Mouse (Mus musculus) hindbrain, postnatal 0 days (tissue): Measurements from ENCODE around the gene Pcgf2. TPM values are rescaled to one million over a fixed set of nuclear protein-coding genes. Genes with fewer than 3 reads are reported as not detected.
A peak's percentile ranks its signal among the peaks of the same experiment; 100 is the strongest.

Experiments used
- ATAC-seq: fragments of 200-750 bp; cut with Nextera tagmentation; 2 replicates; pipeline ENCODE4 v1.8.0; 2017; ENCODE audit warnings: mild to moderate bottlenecking, moderate TSS enrichment, moderate library complexity
- DNase-seq: peaks from one replicate; pipeline ENCODE4 v3.0.0-alpha.2; 2015; ENCODE audit warnings: low spot score
- H3K27ac ChIP-seq: fragments of 300-500 bp; sonication (generic); 2 replicates; pipeline ENCODE4 v1.5.1; 2014; ENCODE audit warnings: mild to moderate bottlenecking
- H3K27me3 ChIP-seq: fragments of 300-500 bp; sonication (generic); 2 replicates; pipeline ENCODE4 v1.6.1; 2014; ENCODE audit warnings: low read length, mixed read lengths; ENCODE audit not compliant: insufficient read depth
- H3K36me3 ChIP-seq: fragments of 300-500 bp; sonication (generic); 2 replicates; pipeline ENCODE4 v1.6.1; 2014; ENCODE audit warnings: low read length, mixed read lengths; ENCODE audit not compliant: insufficient read depth
- H3K4me1 ChIP-seq: fragments of 300-500 bp; sonication (generic); 2 replicates; pipeline ENCODE4 v1.6.1; 2014; ENCODE audit warnings: antibody characterized with exemption, low read length, mixed read lengths; ENCODE audit not compliant: insufficient read depth
- H3K4me2 ChIP-seq: fragments of 300-500 bp; sonication (generic); 2 replicates; pipeline ENCODE4 v1.6.1; 2014; ENCODE audit warnings: low read depth, mild to moderate bottlenecking, low read length, moderate library complexity, mixed read lengths
- H3K4me3 ChIP-seq: fragments of 300-500 bp; sonication (generic); 2 replicates; pipeline ENCODE4 v1.5.1; 2014; ENCODE audit warnings: low read length
- H3K9ac ChIP-seq: fragments of 300-500 bp; sonication (generic); replicated peaks from 2 replicates; pipeline ENCODE4 v1.6.1; 2014; ENCODE audit warnings: mild to moderate bottlenecking, low read length, moderate library complexity, mixed read lengths
- H3K9me3 ChIP-seq: fragments of 300-500 bp; sonication (generic); 2 replicates; pipeline ENCODE4 v1.6.1; 2016; ENCODE audit warnings: low read length, mixed read lengths
- CTCF ChIP-seq: IDR thresholded peaks from 2 replicates; pipeline ENCODE4 v1.5.1; 2016; ENCODE audit warnings: antibody characterized with exemption, control low read depth, low read depth
- WGBS: fragments of 180-500 bp; shearing (Covaris S2); extraction: QIAGEN DNeasy Blood & Tissue Kit; methylation state at CpG from one replicate; pipeline ENCODE4 v1.1.7; 2014; 5-methylcytosine and 5-hydroxymethylcytosine counted together
- polyA plus RNA-seq: library from polyadenylated mRNA; unstranded; fragments of >200 nt; fragmentation: Nextera tagmentation; extraction: Ambion mirVana; gene quantifications from 2 replicates; pipeline ENCODE4 v1.2.1, GENCODE M21; 2015
- total RNA-seq: library from RNA; depleted of rRNA; stranded (reverse); fragments of >200 nt; gene quantifications from 2 replicates; pipeline ENCODE4 v1.2.3, GENCODE M21; 2014

The Pcgf2 gene
- total and polyA plus RNA-seq, 2 experiments from 2014 or later = 13.3 to 18.0 TPM

GRCm38 (mm10) chr11:97669268-97669667, 31.0 kb downstream of the Pcgf2 start:
- H3K4me3 ChIP-seq = no peak overlapping the region

GRCm38 (mm10) chr11:97668160-97668559, 32.1 kb downstream of the Pcgf2 start:
- no peaks in the 10 kb centered on the region for H3K27me3 ChIP-seq
- DNase-seq (no peak), ATAC-seq (no peak)
- 89% methylated on average over 7 of the region's 7 CpGs for WGBS
- no peak overlapping the region for H3K27ac ChIP-seq
- TF ChIP-seq CTCF = no peak
- H3K36me3 ChIP-seq = peaks cover 43% of the 10 kb centered on the region
- H3K4me2 ChIP-seq = no peak overlapping the region
- no peak overlapping the region for H3K4me3 ChIP-seq
- H3K9ac ChIP-seq = no peak overlapping the region
- no peaks in the 10 kb centered on the region for H3K9me3 ChIP-seq
- peaks cover 6% of the 10 kb centered on the region; the same call in 1 of the 2 replicates for H3K4me1 ChIP-seq

More at GRCm38 (mm10) chr11:97669268-97669667, 31.0 kb downstream of the Pcgf2 start:
- no peak overlapping the region for H3K9ac ChIP-seq
- no peak for TF ChIP-seq CTCF
- H3K4me2 ChIP-seq = no peak overlapping the region
- DNase-seq = no peak
- H3K27me3 ChIP-seq = no peaks in the 10 kb centered on the region
- no peak for ATAC-seq
- H3K36me3 ChIP-seq = peaks cover 54% of the 10 kb centered on the region
- no peak overlapping the region for H3K27ac ChIP-seq
- H3K9me3 ChIP-seq = no peaks in the 10 kb centered on the region
- WGBS = 52% methylated on average over 15 of the region's 15 CpGs
- H3K4me1 ChIP-seq = peaks cover 6% of the 10 kb centered on the region; the same call in 1 of the 2 replicates

- H3K36me3 ChIP-seq = peaks cover 29% of the 10 kb centered on the region; the same call in 1 of the 2 replicates
- H3K4me1 ChIP-seq = peaks cover 6% of the 10 kb centered on the region; the same call in 1 of the 2 replicates
- H3K27me3 ChIP-seq = peaks cover 6% of the 10 kb centered on the region; the same call in 1 of the 2 replicates
- no peak overlapping the region for H3K4me3 ChIP-seq
- WGBS = 93% methylated on average over 15 of the region's 15 CpGs
- H3K27ac ChIP-seq = no peak overlapping the region
- no peak for TF ChIP-seq CTCF
- ATAC-seq = no peak
- no peak for DNase-seq
- H3K9ac ChIP-seq = no peak overlapping the region
- H3K4me2 ChIP-seq = no peak overlapping the region
- no peaks in the 10 kb centered on the region for H3K9me3 ChIP-seq
Observed at GRCm38 (mm10) chr11:97666794-97667193, 33.5 kb downstream of the Pcgf2 start.

- Histone ChIP-seq H3K36me3 (peaks cover 24% of the 10 kb centered on the region; the same call in 1 of the 2 replicates), H3K4me1 (peaks cover 6% of the 10 kb centered on the region; the same call in 1 of the 2 replicates), H3K9ac (no peak overlapping the region), H3K27ac (no peak overlapping the region), H3K4me2 (no peak overlapping the region), H3K9me3 (no peaks in the 10 kb centered on the region), H3K27me3 (peaks cover 9% of the 10 kb centered on the region; the same call in 1 of the 2 replicates), H3K4me3 (no peak overlapping the region)
- ATAC-seq (no peak), DNase-seq (no peak)
- TF ChIP-seq CTCF = peak; percentile 50
- WGBS = 90% methylated on average over 7 of the region's 7 CpGs
Observed at GRCm38 (mm10) chr11:97666221-97666620, 34.1 kb downstream of the Pcgf2 start.

- TF ChIP-seq CTCF = no peak
- WGBS = 88% methylated on average over 13 of the region's 13 CpGs
Observed at GRCm38 (mm10) chr11:97665431-97665830, 34.9 kb downstream of the Pcgf2 start.

GRCm38 (mm10) chr11:97664771-97665240, 35.5 kb downstream of the Pcgf2 start:
- no peak for ATAC-seq
- H3K27ac ChIP-seq = no peak overlapping the region
- WGBS = 32% methylated on average over 6 of the region's 6 CpGs

More at GRCm38 (mm10) chr11:97665431-97665830, 34.9 kb downstream of the Pcgf2 start:
- Histone ChIP-seq H3K27ac (no peak overlapping the region), H3K4me1 (peaks cover 10% of the 10 kb centered on the region; the same call in 1 of the 2 replicates), H3K27me3 (peaks cover 9% of the 10 kb centered on the region; the same call in 1 of the 2 replicates), H3K36me3 (peaks cover 17% of the 10 kb centered on the region; the same call in 1 of the 2 replicates), H3K9me3 (no peaks in the 10 kb centered on the region), H3K4me2 (no peak overlapping the region), H3K9ac (no peak overlapping the region), H3K4me3 (no peak overlapping the region)
- no peak for ATAC-seq
- DNase-seq = no peak

GRCm38 (mm10) chr11:97664339-97664665, 36.0 kb downstream of the Pcgf2 start:
- no peaks in the 10 kb centered on the region for H3K9me3 ChIP-seq
- no peak overlapping the region for H3K27ac ChIP-seq
- no peak for TF ChIP-seq CTCF
- ATAC-seq (no peak), DNase-seq (no peak)
- peak overlapping the region; percentile 62 for H3K9ac ChIP-seq
- H3K4me2 ChIP-seq = peak overlapping the region; percentile 92
- peak overlapping the region; percentile 87 for H3K4me3 ChIP-seq
- WGBS = 1% methylated on average over 6 of the region's 8 CpGs
- peaks cover 9% of the 10 kb centered on the region; the same call in 1 of the 2 replicates for H3K27me3 ChIP-seq
- H3K4me1 ChIP-seq = peaks cover 13% of the 10 kb centered on the region; the same call in 1 of the 2 replicates
- H3K36me3 ChIP-seq = peaks cover 12% of the 10 kb centered on the region; the same call in 1 of the 2 replicates

More at GRCm38 (mm10) chr11:97664771-97665240, 35.5 kb downstream of the Pcgf2 start:
- TF ChIP-seq CTCF = no peak
- Histone ChIP-seq H3K4me3 (peak overlapping the region; percentile 87), H3K9ac (peak overlapping the region; percentile 62; the same call in 1 of the 2 replicates), H3K4me1 (peaks cover 11% of the 10 kb centered on the region; the same call in 1 of the 2 replicates), H3K9me3 (no peaks in the 10 kb centered on the region), H3K4me2 (peak overlapping the region; percentile 92), H3K36me3 (peaks cover 17% of the 10 kb centered on the region; the same call in 1 of the 2 replicates), H3K27me3 (peaks cover 9% of the 10 kb centered on the region; the same call in 1 of the 2 replicates)
- DNase-seq = no peak
